Mouse (Mus musculus) heart, embryonic 13.5 days (tissue): ENCODE measurements around the gene Dus2. TPM values are rescaled to one million over a fixed set of nuclear protein-coding genes. Genes with fewer than 3 reads are reported as not detected.
"Not testable (repeated sequence)": the region's sequence is repeated elsewhere in the genome, so short reads cannot be mapped to it uniquely, and the experiment has no call there.

ENCODE experiments used
- ATAC-seq: fragments of 200-750 bp; cut with Nextera tagmentation; 2 replicates; pipeline ENCODE4 v1.8.0; 2017; ENCODE audit warnings: moderate TSS enrichment; ENCODE audit not compliant: insufficient number of reproducible peaks, low FRiP score, low TSS enrichment; ENCODE audit errors: extremely low read depth
- H3K27ac ChIP-seq: fragments of 300-500 bp; sonication (generic); replicated peaks from 2 replicates; pipeline ENCODE4 v1.5.1; 2015; ENCODE audit warnings: moderate library complexity, mild to moderate bottlenecking, inconsistent platforms
- H3K27me3 ChIP-seq: fragments of 300-500 bp; sonication (generic); replicated peaks from 2 replicates; pipeline ENCODE4 v1.6.1; 2015; ENCODE audit warnings: mild to moderate bottlenecking, inconsistent platforms
- H3K36me3 ChIP-seq: fragments of 300-500 bp; sonication (generic); 2 replicates; pipeline ENCODE4 v1.6.1; 2015; ENCODE audit warnings: mild to moderate bottlenecking, inconsistent platforms
- H3K4me1 ChIP-seq: fragments of 300-500 bp; sonication (generic); 2 replicates; pipeline ENCODE4 v1.6.1; 2015; ENCODE audit warnings: inconsistent platforms
- H3K4me2 ChIP-seq: fragments of 300-500 bp; sonication (generic); 2 replicates; pipeline ENCODE4 v1.6.1; 2015; ENCODE audit warnings: inconsistent platforms, mild to moderate bottlenecking, moderate library complexity
- H3K4me3 ChIP-seq: fragments of 300-500 bp; sonication (generic); 2 replicates; pipeline ENCODE4 v1.5.1; 2015; ENCODE audit warnings: moderate library complexity, mild to moderate bottlenecking, inconsistent platforms
- H3K9ac ChIP-seq: fragments of 300-500 bp; sonication (generic); 2 replicates; pipeline ENCODE4 v1.6.1; 2015; ENCODE audit warnings: inconsistent platforms, mild to moderate bottlenecking, moderate library complexity
- H3K9me3 ChIP-seq: fragments of 300-500 bp; sonication (generic); 2 replicates; pipeline ENCODE4 v1.6.1; 2016; ENCODE audit warnings: inconsistent platforms
- WGBS: fragments of 180-500 bp; shearing (Covaris S2); methylation state at CpG from one replicate; pipeline ENCODE4 v1.1.7; 2015; ENCODE audit warnings: mixed read lengths; 5-methylcytosine and 5-hydroxymethylcytosine counted together
- polyA plus RNA-seq: library from polyadenylated mRNA; unstranded; fragments of >200 nt; fragmentation: Nextera tagmentation; extraction: Ambion mirVana; gene quantifications from 2 replicates; pipeline ENCODE4 v1.2.1, GENCODE M21; 2015

Dus2 gene
- polyA plus RNA-seq, 1 experiment from 2014 or later = 16.4 TPM

DNA sequence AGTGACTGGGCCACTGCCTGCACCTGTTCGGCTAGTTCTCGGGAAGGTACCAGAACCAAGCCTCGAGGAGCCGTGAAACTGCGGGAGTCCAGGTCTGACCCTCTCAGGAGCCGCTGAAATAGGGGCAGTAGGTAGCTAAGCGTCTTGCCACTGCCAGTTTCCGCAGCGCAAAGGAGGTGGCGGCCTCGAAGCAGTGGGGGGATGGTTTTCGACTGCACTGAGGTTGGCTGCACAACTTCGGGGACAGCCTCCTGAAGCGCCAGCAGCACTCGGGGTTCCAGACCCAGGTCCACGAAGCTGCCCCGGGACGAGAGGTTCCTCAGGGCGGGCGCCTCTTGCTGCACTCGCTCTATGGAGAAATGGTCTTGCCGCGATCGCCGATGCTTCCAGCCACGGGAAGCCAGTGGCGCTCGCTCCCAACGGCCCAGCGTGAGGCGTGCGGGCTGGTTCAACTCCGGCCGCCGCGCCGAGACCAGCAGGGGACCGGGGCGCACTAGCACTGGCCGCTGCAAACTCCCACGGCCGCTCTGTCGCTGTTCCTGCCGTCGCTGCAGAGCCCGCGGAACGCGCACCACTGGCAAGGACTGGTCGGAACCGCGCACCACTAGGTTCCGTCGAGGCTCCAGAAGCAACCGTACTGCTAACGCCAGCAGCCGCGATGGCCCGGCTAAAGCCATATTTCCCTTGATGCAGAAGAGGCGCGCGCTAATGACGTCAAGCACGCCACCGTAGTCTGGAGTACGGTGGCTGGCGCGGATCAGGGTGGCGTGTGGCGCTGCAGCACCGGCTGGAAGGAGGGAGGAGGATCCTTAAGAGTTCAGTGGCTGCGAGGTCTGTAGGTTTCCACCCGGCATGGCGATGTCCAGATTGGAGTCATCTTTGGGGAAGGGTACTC, 19.9 kb downstream of the Dus2 start:
- no peaks in the 10 kb centered on the region for H3K27me3 ChIP-seq
- peak overlapping the region; percentile 60 for H3K27ac ChIP-seq
- H3K4me1 ChIP-seq = peaks cover 20% of the 10 kb centered on the region
- no peaks in the 10 kb centered on the region for H3K9me3 ChIP-seq
- peaks cover 14% of the 10 kb centered on the region for H3K36me3 ChIP-seq
- H3K4me2 ChIP-seq = peak overlapping the region; percentile 100
- 1% methylated on average over 74 of the region's 74 CpGs for WGBS
- peak overlapping the region; percentile 96 for H3K4me3 ChIP-seq
- peak; percentile 82 for ATAC-seq
- peak overlapping the region; percentile 94 for H3K9ac ChIP-seq

DNA sequence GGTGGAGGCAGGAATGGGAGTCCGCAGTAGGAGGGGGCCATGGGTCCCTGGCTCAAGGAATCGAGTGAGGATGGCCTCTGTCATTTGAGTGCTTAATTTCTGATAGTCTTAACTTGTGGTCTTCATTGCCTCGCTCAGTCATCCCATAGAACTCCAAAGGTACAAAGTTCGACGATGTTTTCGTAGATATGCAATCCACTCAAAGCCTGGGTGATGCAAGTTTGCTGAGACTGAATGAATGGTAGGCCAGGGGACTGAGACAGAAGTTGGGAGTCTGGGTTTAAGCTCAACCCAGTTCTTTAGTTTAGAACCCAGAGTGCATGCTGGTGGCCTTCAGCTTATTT, 20.5 kb downstream of the Dus2 start, which contains the start of gene Ddx28:
Gene Ddx28, minus strand, starts transcription at position 240 of the 344 bp plus-strand sequence.
- no peaks in the 10 kb centered on the region for H3K27me3 ChIP-seq
- H3K27ac ChIP-seq = peak within 1 kb of the TSS; percentile 60
- peak within 1 kb of the TSS; percentile 100 for H3K4me2 ChIP-seq
- peaks cover 20% of the 10 kb centered on the region for H3K4me1 ChIP-seq
- H3K9me3 ChIP-seq = no peaks in the 10 kb centered on the region
- peak within 1 kb of the TSS; percentile 94 for H3K9ac ChIP-seq
- no peak for ATAC-seq
- WGBS = 3% methylated on average over 6 of the region's 6 CpGs
- H3K36me3 ChIP-seq = peaks cover 19% of the 10 kb centered on the region
- peak within 1 kb of the TSS; percentile 96 for H3K4me3 ChIP-seq

DNA sequence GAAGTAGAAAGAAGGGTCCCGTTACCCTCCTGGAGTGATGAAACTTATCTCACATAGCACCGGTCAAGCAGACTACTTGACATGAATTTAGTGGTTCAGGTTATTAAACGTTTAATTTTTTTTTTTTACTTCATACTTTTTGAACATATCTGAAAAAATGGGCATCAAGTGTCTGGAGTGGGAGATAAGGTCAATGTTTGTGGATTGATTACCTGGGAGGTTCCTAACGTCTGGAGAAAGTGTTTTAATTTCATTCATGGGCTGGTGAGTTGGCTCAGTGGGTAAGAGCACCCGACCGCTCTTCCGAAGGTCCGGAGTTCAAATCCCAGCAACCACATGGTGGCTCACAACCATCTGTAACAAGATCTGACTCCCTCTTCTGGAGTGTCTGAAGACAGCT, 21.1 kb downstream of the Dus2 start:
- H3K9me3 ChIP-seq, ATAC-seq, H3K27ac ChIP-seq, H3K27me3 ChIP-seq: not testable (repeated sequence)
- peaks cover 23% of the 10 kb centered on the region for H3K36me3 ChIP-seq
- peaks cover 20% of the 10 kb centered on the region for H3K4me1 ChIP-seq
- 75% methylated on average over 8 of the region's 8 CpGs for WGBS
- H3K9ac ChIP-seq = peak overlapping the region; percentile 94
- peak overlapping the region; percentile 96 for H3K4me3 ChIP-seq
- H3K4me2 ChIP-seq = peak overlapping the region; percentile 100

DNA sequence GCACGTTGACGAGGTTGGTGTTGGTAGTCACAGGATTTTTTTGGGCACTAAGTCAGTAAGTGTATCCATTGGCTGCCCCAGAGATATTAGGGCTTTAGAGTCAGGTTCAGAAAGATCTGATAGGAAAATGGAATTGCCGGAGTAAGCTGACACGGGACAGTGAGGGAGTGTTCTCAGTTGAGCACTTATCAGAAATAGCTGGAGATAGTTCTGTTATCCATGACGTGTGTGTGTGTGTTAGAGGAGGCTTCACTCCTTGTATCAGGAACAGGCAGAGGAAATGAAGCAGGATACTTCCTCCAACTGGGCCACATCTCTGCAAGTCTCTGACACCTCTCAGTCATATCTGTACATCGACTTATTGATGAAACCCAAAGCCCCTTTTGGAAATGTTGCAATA, 25.1 kb downstream of the Dus2 start:
- no peaks in the 10 kb centered on the region for H3K9me3 ChIP-seq
- peaks cover 7% of the 10 kb centered on the region for H3K4me1 ChIP-seq
- WGBS = 66% methylated on average over 6 of the region's 6 CpGs
- no peak overlapping the region for H3K4me2 ChIP-seq
- H3K27ac ChIP-seq = no peak overlapping the region
- H3K36me3 ChIP-seq = peaks cover 31% of the 10 kb centered on the region
- H3K9ac ChIP-seq = no peak overlapping the region
- H3K4me3 ChIP-seq = no peak overlapping the region
- no peaks in the 10 kb centered on the region for H3K27me3 ChIP-seq
- ATAC-seq = no peak

DNA sequence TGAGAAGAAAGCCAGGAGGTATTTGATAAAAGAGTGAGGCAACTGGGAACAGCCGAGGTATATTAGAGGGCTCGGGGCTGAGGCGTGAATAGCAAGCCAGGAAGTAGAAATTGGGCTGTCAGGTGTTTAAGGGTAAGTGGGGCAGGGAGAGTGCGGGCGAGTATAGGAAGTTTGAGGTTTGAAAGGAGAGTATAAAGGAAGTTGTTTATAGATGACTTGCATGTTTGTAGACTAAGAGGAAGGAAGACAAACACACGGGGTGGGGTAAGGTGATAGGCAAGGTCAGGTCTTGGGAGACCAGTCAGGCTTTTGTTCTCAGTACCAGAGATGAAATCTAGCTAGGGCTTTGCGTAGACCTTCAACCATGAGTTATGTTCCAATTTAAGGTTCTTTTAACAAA, 26.0 kb downstream of the Dus2 start:
- no peak overlapping the region for H3K4me2 ChIP-seq
- H3K9ac ChIP-seq = no peak overlapping the region
- no peak overlapping the region for H3K27ac ChIP-seq
- 87% methylated on average over 7 of the region's 7 CpGs for WGBS
- no peaks in the 10 kb centered on the region for H3K9me3 ChIP-seq
- H3K4me3 ChIP-seq = no peak overlapping the region
- no peaks in the 10 kb centered on the region for H3K27me3 ChIP-seq
- ATAC-seq = no peak
- H3K4me1 ChIP-seq = peaks cover 1% of the 10 kb centered on the region
- H3K36me3 ChIP-seq = peaks cover 34% of the 10 kb centered on the region

DNA sequence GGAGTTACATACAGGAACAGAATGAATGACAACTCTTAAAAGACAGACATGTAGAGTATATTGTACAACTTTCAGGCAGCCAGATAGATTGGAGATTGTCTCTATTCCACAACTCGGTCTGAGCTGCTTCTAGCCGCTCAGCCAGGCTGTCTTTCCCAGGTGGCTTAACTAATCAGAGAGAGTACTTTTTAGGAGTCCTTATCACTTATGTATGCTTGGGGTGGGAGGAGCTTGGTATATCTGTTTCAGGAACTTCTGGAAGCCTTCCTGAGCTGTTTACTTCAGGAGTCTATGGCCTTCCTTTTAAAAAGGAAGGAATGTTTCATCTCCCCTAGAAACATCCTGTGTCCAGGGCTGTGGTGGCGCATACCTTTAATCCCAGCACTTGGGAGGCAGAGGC, 26.9 kb downstream of the Dus2 start:
- no peak overlapping the region for H3K4me2 ChIP-seq
- H3K9me3 ChIP-seq = no peaks in the 10 kb centered on the region
- no peak overlapping the region for H3K27ac ChIP-seq
- H3K9ac ChIP-seq = no peak overlapping the region
- no peak overlapping the region for H3K4me3 ChIP-seq
- no peaks in the 10 kb centered on the region for H3K27me3 ChIP-seq
- ATAC-seq = no peak
- 61% methylated on average over 3 of the region's 3 CpGs for WGBS
- no peaks in the 10 kb centered on the region for H3K4me1 ChIP-seq
- peaks cover 34% of the 10 kb centered on the region for H3K36me3 ChIP-seq

DNA sequence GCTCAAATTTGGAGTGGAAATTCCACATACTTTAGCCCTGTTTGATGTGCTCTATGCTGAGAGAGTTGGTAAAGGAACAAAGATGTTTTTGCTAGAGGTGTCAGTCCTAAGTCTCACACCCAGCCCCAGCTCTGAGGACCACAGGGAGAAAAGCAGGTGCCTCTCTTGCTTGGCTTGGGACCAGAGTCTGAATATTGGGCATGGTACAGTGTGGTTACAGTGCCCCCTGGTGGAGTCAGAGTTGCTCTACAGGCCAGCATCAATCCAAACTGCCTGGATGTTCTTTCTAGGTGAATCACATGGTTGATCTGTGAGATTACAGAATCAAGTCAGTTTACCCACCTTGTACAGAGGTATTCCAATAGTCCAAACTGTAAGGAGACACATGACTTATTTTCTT, 31.3 kb downstream of the Dus2 start:
- no peak overlapping the region for H3K4me2 ChIP-seq
- no peaks in the 10 kb centered on the region for H3K9me3 ChIP-seq
- no peak overlapping the region for H3K9ac ChIP-seq
- H3K4me3 ChIP-seq = no peak overlapping the region
- no peaks in the 10 kb centered on the region for H3K27me3 ChIP-seq
- ATAC-seq = no peak; the same call in 1 of the 2 replicates
- H3K36me3 ChIP-seq = peaks cover 33% of the 10 kb centered on the region
- H3K4me1 ChIP-seq = no peaks in the 10 kb centered on the region
- H3K27ac ChIP-seq = no peak overlapping the region

DNA sequence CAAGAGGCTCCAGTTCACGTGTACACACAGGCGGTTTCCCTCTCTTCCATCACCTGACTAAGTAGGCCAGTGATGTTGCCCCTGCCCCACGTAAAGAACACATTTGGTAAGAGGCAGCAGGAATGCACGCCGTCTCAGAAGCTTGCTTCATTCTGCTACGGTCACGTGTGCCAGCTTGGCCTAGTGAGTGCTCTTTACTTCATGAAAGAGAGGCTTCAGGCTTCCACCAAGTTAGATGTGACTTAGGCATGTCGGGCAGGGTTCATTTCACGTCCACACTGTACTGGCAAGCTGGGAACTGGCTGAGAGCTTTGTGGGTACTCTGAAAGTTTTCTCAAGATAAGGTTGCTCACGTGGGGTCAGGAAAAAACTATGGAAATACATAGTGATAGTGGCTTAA, 47.6 kb downstream of the Dus2 start:
- H3K4me2 ChIP-seq = no peak overlapping the region
- no peak for ATAC-seq
- H3K4me3 ChIP-seq = no peak overlapping the region
- H3K27ac ChIP-seq = no peak overlapping the region
- peaks cover 24% of the 10 kb centered on the region for H3K36me3 ChIP-seq
- 80% methylated on average over 10 of the region's 10 CpGs for WGBS
- H3K9me3 ChIP-seq = no peaks in the 10 kb centered on the region
- H3K27me3 ChIP-seq = no peaks in the 10 kb centered on the region
- no peak overlapping the region for H3K9ac ChIP-seq
- no peaks in the 10 kb centered on the region for H3K4me1 ChIP-seq

DNA sequence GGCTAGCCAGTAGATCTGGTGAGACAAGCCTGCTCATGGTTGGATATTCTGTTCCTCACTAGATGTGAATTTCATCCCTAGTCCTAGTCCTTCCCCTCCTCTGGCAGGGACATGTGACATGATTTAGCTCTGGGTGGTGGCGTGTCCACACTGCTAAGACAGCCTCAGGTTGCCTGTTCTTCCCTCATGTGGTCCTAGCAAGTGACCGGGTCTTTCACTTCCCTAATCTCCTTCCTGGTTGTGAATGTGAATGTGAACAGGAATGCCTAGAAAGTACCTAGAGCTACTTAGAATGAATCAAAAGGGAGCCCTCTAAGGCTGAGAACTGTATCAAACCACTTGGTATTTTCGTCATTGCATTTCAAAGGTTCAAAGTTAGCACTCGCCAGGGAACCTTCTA, 48.5 kb downstream of the Dus2 start:
- Histone ChIP-seq H3K36me3 (peaks cover 25% of the 10 kb centered on the region), H3K4me2 (no peak overlapping the region), H3K4me1 (no peaks in the 10 kb centered on the region), H3K4me3 (no peak overlapping the region), H3K27ac (no peak overlapping the region), H3K9me3 (no peaks in the 10 kb centered on the region), H3K27me3 (no peaks in the 10 kb centered on the region), H3K9ac (no peak overlapping the region)
- 81% methylated on average over 4 of the region's 4 CpGs for WGBS
- ATAC-seq = no peak

DNA sequence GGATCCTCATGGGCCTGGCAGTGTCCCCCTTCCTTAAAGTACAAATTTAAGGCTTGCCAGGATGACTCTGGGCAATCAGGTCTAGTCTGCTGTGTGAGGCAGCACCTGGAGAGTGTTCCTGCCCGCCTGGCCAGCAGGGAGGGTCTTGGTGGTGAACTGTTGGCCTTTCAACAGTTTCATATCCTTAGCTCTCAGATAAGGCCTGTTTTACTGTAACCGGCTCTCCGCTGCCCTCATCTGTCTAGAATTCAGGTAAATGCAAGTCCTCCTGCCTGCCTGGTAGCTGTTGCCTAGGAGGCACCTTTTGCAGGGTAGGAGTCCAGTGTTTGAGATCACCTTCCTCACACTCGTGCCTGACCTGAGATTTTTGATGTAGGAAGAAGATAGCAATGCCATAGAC, 49.1 kb downstream of the Dus2 start:
- peaks cover 31% of the 10 kb centered on the region for H3K36me3 ChIP-seq
- H3K4me1 ChIP-seq = no peaks in the 10 kb centered on the region
- ATAC-seq = no peak
- H3K27me3 ChIP-seq = no peaks in the 10 kb centered on the region
- 33% methylated on average over 4 of the region's 4 CpGs for WGBS
- H3K4me3 ChIP-seq = no peak overlapping the region
- H3K9ac ChIP-seq = no peak overlapping the region
- no peak overlapping the region for H3K27ac ChIP-seq
- H3K9me3 ChIP-seq = no peaks in the 10 kb centered on the region
- H3K4me2 ChIP-seq = no peak overlapping the region

DNA sequence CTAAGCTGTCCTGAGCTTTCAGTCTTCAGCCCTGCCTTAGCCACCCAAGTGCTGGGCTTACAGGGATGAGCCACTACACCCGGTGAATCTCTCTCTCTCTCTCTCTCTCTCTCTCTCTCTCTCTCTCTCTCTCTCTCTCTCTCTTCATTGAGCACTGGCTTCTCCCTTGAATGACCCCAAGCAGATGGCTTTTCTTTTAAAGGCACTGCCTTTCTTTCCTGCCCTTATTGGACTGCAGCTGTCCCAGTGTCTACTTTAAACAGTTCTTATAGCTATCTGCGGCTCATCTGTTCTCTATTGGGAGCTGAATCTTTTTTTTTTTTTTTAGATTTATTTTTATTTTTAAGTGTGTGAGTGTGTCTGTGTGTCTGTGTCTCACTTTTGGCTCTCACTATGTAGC, 51.9 kb downstream of the Dus2 start:
- Histone ChIP-seq H3K4me2 (no peak overlapping the region), H3K27ac (no peak overlapping the region), H3K4me3 (no peak overlapping the region), H3K4me1 (no peaks in the 10 kb centered on the region), H3K27me3 (no peaks in the 10 kb centered on the region), H3K9me3 (no peaks in the 10 kb centered on the region), H3K36me3 (peaks cover 24% of the 10 kb centered on the region; the same call in 1 of the 2 replicates), H3K9ac (no peak overlapping the region)
- 75% methylated on average over 2 of the region's 2 CpGs for WGBS
- ATAC-seq = no peak

DNA sequence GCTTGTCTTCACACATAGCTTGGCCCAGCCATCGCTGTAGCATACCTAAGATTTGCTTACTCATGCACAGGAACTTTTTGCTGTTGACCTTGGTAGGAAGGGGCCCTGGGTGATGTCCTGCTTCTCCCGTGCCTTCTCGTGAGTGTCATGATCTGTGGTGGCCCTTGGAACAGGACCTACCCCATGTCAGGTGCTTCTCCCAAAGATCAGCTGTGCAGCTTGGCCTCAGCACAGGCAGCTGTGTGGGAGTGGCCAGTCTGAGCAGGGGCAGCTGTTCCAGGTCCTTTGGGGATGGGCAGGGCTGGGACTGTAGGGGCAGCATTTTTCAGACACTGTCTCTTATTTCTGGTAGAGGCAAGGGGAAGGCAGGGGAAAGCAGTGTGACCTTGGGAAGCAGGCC, 53.0 kb downstream of the Dus2 start:
- no peak for ATAC-seq
- no peaks in the 10 kb centered on the region for H3K27me3 ChIP-seq

More for the DNA sequence above, 53.0 kb downstream of the Dus2 start:
- Histone ChIP-seq H3K9me3 (no peaks in the 10 kb centered on the region), H3K36me3 (peaks cover 29% of the 10 kb centered on the region; the same call in 1 of the 2 replicates), H3K4me1 (no peaks in the 10 kb centered on the region), H3K4me2 (no peak overlapping the region), H3K27ac (no peak overlapping the region), H3K9ac (no peak overlapping the region; the same call in 1 of the 2 replicates), H3K4me3 (no peak overlapping the region)
- 63% methylated on average over 3 of the region's 3 CpGs for WGBS
